8 mouse cellular contexts compared by ENCODE assay signal in genomic region chr15:79742706-79743023, GRCm38 (mm10). TPM values are rescaled to one million over a fixed set of nuclear protein-coding genes. Genes with fewer than 3 reads are reported as not detected.
DNase-seq lines count a peak whose midpoint lies in the region; ATAC-seq and TF ChIP-seq lines count a peak whose summit lies in the region.

No protein-coding gene starts in this region.

- peak overlapping the region; percentile 24; the same call in 1 of the 2 replicates for H3K27ac ChIP-seq in embryonic facial prominence, embryonic 14.5 days (replicated peaks; ENCODE audit: low read depth, low read length)
- no peak overlapping the region for H3K27ac ChIP-seq in intestine, postnatal 0 days (ENCODE audit: low read depth, low read length)
- 0 out of 2 replicates have a peak overlapping the region, but pooled peaks have one; percentile 64 for H3K27ac ChIP-seq in neural tube, embryonic 14.5 days (ENCODE audit: low read depth, low read length)

- no peak; the same call in 1 of the 2 replicates for ATAC-seq in embryonic facial prominence, embryonic 14.5 days (ENCODE audit: low read depth)
- ATAC-seq in intestine, postnatal 0 days: peak; percentile 15
- no peak; the same call in 1 of the 2 replicates for ATAC-seq in neural tube, embryonic 14.5 days (ENCODE audit: low read depth)

- no peak for TF ChIP-seq CTCF in lung, adult 2 months (IDR thresholded peaks at IDR 0.05; ENCODE audit: insufficient read depth, low read length)
- no peak for TF ChIP-seq CTCF in intestine, postnatal 0 days (IDR thresholded peaks at IDR 0.05; ENCODE audit: low read depth)

- peak overlapping the region; percentile 70 for H3K4me3 ChIP-seq in lung, adult 2 months (replicated peaks; ENCODE audit: extremely low read depth, low read depth, low read length)
- peak overlapping the region; percentile 97 for H3K4me3 ChIP-seq in embryonic facial prominence, embryonic 14.5 days (ENCODE audit: low read depth, low read length)
- H3K4me3 ChIP-seq in intestine, postnatal 0 days (ENCODE audit: low read depth, low read length): peak overlapping the region; percentile 96
- peak overlapping the region; percentile 95 for H3K4me3 ChIP-seq in neural tube, embryonic 14.5 days (ENCODE audit: low read depth, low read length)

- no peaks in the 10 kb centered on the region for H3K27me3 ChIP-seq in embryonic facial prominence, embryonic 14.5 days (replicated peaks; ENCODE audit: control insufficient read depth, insufficient read depth, low read length)
- no peaks in the 10 kb centered on the region for H3K27me3 ChIP-seq in intestine, postnatal 0 days (replicated peaks; ENCODE audit: control insufficient read depth, insufficient read depth, low read length)
- no peaks in the 10 kb centered on the region for H3K27me3 ChIP-seq in neural tube, embryonic 14.5 days (ENCODE audit: control insufficient read depth, insufficient read depth, low read length)

- under 1% methylated on average over 23 of the region's 23 CpGs for WGBS in lung, adult 2 months
- WGBS in embryonic facial prominence, embryonic 14.5 days: 0% methylated on average over 23 of the region's 23 CpGs
- under 1% methylated on average over 23 of the region's 23 CpGs for WGBS in intestine, postnatal 0 days
- WGBS in neural tube, embryonic 14.5 days: 0% methylated on average over 23 of the region's 23 CpGs

- H3K9ac ChIP-seq in embryonic facial prominence, embryonic 14.5 days (ENCODE audit: low read depth, low read length): peak overlapping the region; percentile 91
- H3K9ac ChIP-seq in intestine, postnatal 0 days (ENCODE audit: low read depth, low read length): peak overlapping the region; percentile 92
- H3K9ac ChIP-seq in neural tube, embryonic 14.5 days (replicated peaks; ENCODE audit: low read depth, low read length): peak overlapping the region; percentile 91

- DNase-seq in lung, adult 2 months: no peak
- DNase-seq in lung, adult 18-20 months: no peak
- no peak for DNase-seq in embryonic facial prominence, embryonic 14.5 days (ENCODE audit: low spot score)
- no peak for DNase-seq in ovary, postnatal 14 days (ENCODE audit: low spot score)
- no peak for DNase-seq in right cerebral cortex, postnatal 10 days (ENCODE audit: low spot score in 2 of 2)
- no peak for DNase-seq in urinary bladder, postnatal 4 days (ENCODE audit: low spot score in 2 of 2)

- TF ChIP-seq POLR2A in lung, adult 2 months (IDR thresholded peaks at IDR 0.05; ENCODE audit: borderline replicate concordance, extremely low read depth, low read depth, low read length): no peak

- H3K4me1 ChIP-seq in lung, adult 2 months (ENCODE audit: control insufficient read depth, insufficient read depth, low read length): peaks cover 13% of the 10 kb centered on the region
- H3K4me1 ChIP-seq in embryonic facial prominence, embryonic 14.5 days (ENCODE audit: control insufficient read depth, insufficient read depth, low read length): peaks cover 9% of the 10 kb centered on the region
- H3K4me1 ChIP-seq in intestine, postnatal 0 days (replicated peaks; ENCODE audit: control insufficient read depth, insufficient read depth, low read length): no peaks in the 10 kb centered on the region
- H3K4me1 ChIP-seq in neural tube, embryonic 14.5 days (ENCODE audit: control insufficient read depth, insufficient read depth, low read length): peaks cover 13% of the 10 kb centered on the region

- H3K36me3 ChIP-seq in embryonic facial prominence, embryonic 14.5 days (ENCODE audit: control insufficient read depth, insufficient read depth, low read length): peaks cover 14% of the 10 kb centered on the region
- peaks cover 13% of the 10 kb centered on the region for H3K36me3 ChIP-seq in intestine, postnatal 0 days (ENCODE audit: control insufficient read depth, insufficient read depth)
- peaks cover 15% of the 10 kb centered on the region for H3K36me3 ChIP-seq in neural tube, embryonic 14.5 days (ENCODE audit: control insufficient read depth, insufficient read depth, low read length)

- no peaks in the 10 kb centered on the region for H3K9me3 ChIP-seq in embryonic facial prominence, embryonic 14.5 days (ENCODE audit: control insufficient read depth, low read length)
- H3K9me3 ChIP-seq in intestine, postnatal 0 days (ENCODE audit: control insufficient read depth): no peaks in the 10 kb centered on the region
- no peaks in the 10 kb centered on the region for H3K9me3 ChIP-seq in neural tube, embryonic 14.5 days (ENCODE audit: control insufficient read depth, low read length)

- peak overlapping the region; percentile 70 for H3K4me2 ChIP-seq in embryonic facial prominence, embryonic 14.5 days (ENCODE audit: low read depth, low read length)
- peak overlapping the region; percentile 88 for H3K4me2 ChIP-seq in intestine, postnatal 0 days (replicated peaks; ENCODE audit: low read depth)
- H3K4me2 ChIP-seq in neural tube, embryonic 14.5 days (ENCODE audit: low read depth, low read length): peak overlapping the region; percentile 86

RNA-seq across cellular contexts. Expression of gene Sun2, which starts 0.3 kb away (rescaled TPM):
- 74.7 and 88.6 TPM in 2 replicates for polyA plus RNA-seq in lung, adult 2 months (2012; rRNA removed)
- polyA plus RNA-seq in embryonic facial prominence, embryonic 14.5 days (2014; fragmentation: Nextera tagmentation; extraction: Ambion mirVana): 5.9 and 6.4 TPM in 2 replicates
- polyA plus RNA-seq in intestine, postnatal 0 days (2015; fragmentation: Nextera tagmentation; extraction: Ambion mirVana): 1.1 and 1.2 TPM in 2 replicates
- polyA plus RNA-seq in neural tube, embryonic 14.5 days (2014; fragmentation: Nextera tagmentation; extraction: Ambion mirVana): 7.4 and 8.5 TPM in 2 replicates

RNA-seq across cellular contexts. Expression of gene Dnal4, which starts 35.0 kb away (rescaled TPM):
- 51.1 and 51.2 TPM in 2 replicates for polyA plus RNA-seq in lung, adult 2 months (2012; rRNA removed)
- polyA plus RNA-seq in embryonic facial prominence, embryonic 14.5 days (2014; fragmentation: Nextera tagmentation; extraction: Ambion mirVana): 50.0 and 59.5 TPM in 2 replicates
- 19.5 and 20.1 TPM in 2 replicates for polyA plus RNA-seq in intestine, postnatal 0 days (2015; fragmentation: Nextera tagmentation; extraction: Ambion mirVana)
- 62.2 and 62.8 TPM in 2 replicates for polyA plus RNA-seq in neural tube, embryonic 14.5 days (2014; fragmentation: Nextera tagmentation; extraction: Ambion mirVana)

RNA-seq across cellular contexts. Expression of gene Gtpbp1, which starts 52.0 kb away (rescaled TPM):
- polyA plus RNA-seq in lung, adult 2 months (2012; rRNA removed): 33.4 and 37.3 TPM in 2 replicates
- 27.2 and 28.4 TPM in 2 replicates for polyA plus RNA-seq in embryonic facial prominence, embryonic 14.5 days (2014; fragmentation: Nextera tagmentation; extraction: Ambion mirVana)
- polyA plus RNA-seq in intestine, postnatal 0 days (2015; fragmentation: Nextera tagmentation; extraction: Ambion mirVana): 15.0 and 15.3 TPM in 2 replicates
- polyA plus RNA-seq in neural tube, embryonic 14.5 days (2014; fragmentation: Nextera tagmentation; extraction: Ambion mirVana): 37.5 and 41.2 TPM in 2 replicates

RNA-seq across cellular contexts. Expression of gene Josd1, which starts 54.9 kb away (rescaled TPM):
- polyA plus RNA-seq in lung, adult 2 months (2012; rRNA removed): 16.3 and 22.2 TPM in 2 replicates
- polyA plus RNA-seq in embryonic facial prominence, embryonic 14.5 days (2014; fragmentation: Nextera tagmentation; extraction: Ambion mirVana): 19.0 and 19.9 TPM in 2 replicates
- 9.4 and 9.7 TPM in 2 replicates for polyA plus RNA-seq in intestine, postnatal 0 days (2015; fragmentation: Nextera tagmentation; extraction: Ambion mirVana)
- polyA plus RNA-seq in neural tube, embryonic 14.5 days (2014; fragmentation: Nextera tagmentation; extraction: Ambion mirVana): 16.0 and 18.3 TPM in 2 replicates
